Mouse (Mus musculus) ES-E14 (cell line): ENCODE results near the gene Rab26. TPM values are rescaled to one million over a fixed set of nuclear protein-coding genes. Genes with fewer than 3 reads are reported as not detected.

Experiments
- DNase-seq: peaks from one replicate; pipeline ENCODE4 v3.0.0-alpha.2; 2013; ENCODE audit warnings: low read depth, low spot score
- H3K27ac ChIP-seq: 2 replicates; pipeline ENCODE4 v1.5.1; 2012; ENCODE audit warnings: low read depth, mild to moderate bottlenecking, low read length, moderate library complexity, mixed read lengths; ENCODE audit not compliant: poor library complexity, insufficient read depth, severe bottlenecking
- H3K36me3 ChIP-seq: 2 replicates; pipeline ENCODE4 v1.6.1; 2012; ENCODE audit warnings: mild to moderate bottlenecking, low read length, moderate library complexity, mixed read lengths; ENCODE audit not compliant: control insufficient read depth, poor library complexity, insufficient read depth, severe bottlenecking
- H3K4me1 ChIP-seq, 2 experiments: fragments of 150-350 bp in 1 of 2; sonication (generic) in 1 of 2; 2 replicates each; pipeline ENCODE4 v1.6.1; 2012; ENCODE audit warnings: low read length in 2 of 2, mild to moderate bottlenecking in 1 of 2, mixed read lengths in 1 of 2; ENCODE audit not compliant: control insufficient read depth in 2 of 2, insufficient read depth in 2 of 2, poor library complexity in 1 of 2
- H3K4me3 ChIP-seq, 2 experiments: fragments of 150-350 bp in 1 of 2; sonication (generic) in 1 of 2; 2 replicates each; pipeline ENCODE4 v1.5.1; 2012; ENCODE audit warnings: low read length in 2 of 2, low read depth in 1 of 2, mild to moderate bottlenecking in 1 of 2, mixed read lengths in 1 of 2; ENCODE audit not compliant: insufficient read depth in 1 of 2, poor library complexity in 1 of 2, severe bottlenecking in 1 of 2
- H3K9ac ChIP-seq: 2 replicates; pipeline ENCODE4 v1.6.1; 2012; ENCODE audit warnings: low read depth, mild to moderate bottlenecking, low read length, mixed read lengths; ENCODE audit not compliant: poor library complexity, insufficient read depth, severe bottlenecking
- H3K9me3 ChIP-seq: fragments of 150-350 bp; sonication (generic); 2 replicates; pipeline ENCODE4 v1.6.1; 2012; ENCODE audit warnings: low read depth, mild to moderate bottlenecking, low read length; ENCODE audit not compliant: control insufficient read depth, insufficient read depth
- CHD2 ChIP-seq: IDR thresholded peaks from 2 replicates; pipeline ENCODE4 v1.6.1; 2014; ENCODE audit warnings: mild to moderate bottlenecking, low read depth, low read length, inconsistent platforms
- HCFC1 ChIP-seq: IDR thresholded peaks from 2 replicates; pipeline ENCODE4 v1.6.1; 2012; ENCODE audit warnings: low read length, inconsistent platforms, borderline replicate concordance; ENCODE audit not compliant: insufficient read depth
- MAFK ChIP-seq: IDR thresholded peaks from 2 replicates; pipeline ENCODE4 v1.6.1; 2014; ENCODE audit warnings: mild to moderate bottlenecking, low read depth, low read length, inconsistent platforms; ENCODE audit not compliant: insufficient read depth
- ZC3H11A ChIP-seq: IDR thresholded peaks from 2 replicates; pipeline ENCODE4 v1.6.1; 2012; ENCODE audit warnings: low read depth, mild to moderate bottlenecking, inconsistent platforms, low read length, borderline replicate concordance
- ZNF384 ChIP-seq: IDR thresholded peaks from 2 replicates; pipeline ENCODE4 v1.6.1; 2012; ENCODE audit warnings: low read depth, low read length, inconsistent platforms
- in situ Hi-C, 2 experiments: fragments of 600-800 bp; cut with MboI; formaldehyde crosslinking; loops; one replicate each; pipeline ENCODE4 v1.15.1; 2025; ENCODE audit warnings: low sequenced_read_pairs in 2 of 2, inconsistent platforms in 1 of 2; ENCODE audit not compliant: unreplicated experiment in 2 of 2
- total RNA-seq: library from RNA; depleted of rRNA; stranded (reverse); fragments of 300-350 nt; gene quantifications from 2 replicates; pipeline ENCODE4 v1.2.3, GENCODE M21; 2012

Rab26 gene
- total RNA-seq, 1 experiment: 2.8 TPM

DNA sequence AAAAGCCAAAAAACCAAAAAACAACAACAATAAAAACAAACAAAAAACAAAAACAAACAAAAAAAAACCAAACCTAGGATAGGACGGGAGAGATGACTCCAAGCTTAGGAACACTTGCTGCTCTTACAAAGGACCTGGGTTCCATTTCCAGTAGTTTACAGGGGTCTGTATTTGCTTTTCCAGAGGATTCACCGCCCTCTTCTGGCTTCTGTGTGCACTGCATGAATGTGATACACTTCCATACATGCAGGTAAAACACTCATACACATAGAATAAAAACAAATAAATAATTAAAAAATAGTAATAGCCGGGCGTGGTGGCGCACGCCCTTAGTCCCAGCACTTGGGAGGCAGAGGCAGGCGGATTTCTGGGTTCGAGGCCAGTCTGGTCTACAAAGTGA lies 4.9 kb upstream of the Rab26 start:
- Histone ChIP-seq H3K27ac (no peak overlapping the region), H3K36me3 (no peaks in the 10 kb centered on the region), H3K4me3 (no peak overlapping the region), H3K4me1 (no peaks in the 10 kb centered on the region), H3K9me3 (no peaks in the 10 kb centered on the region), H3K9ac (no peak overlapping the region)
- in situ Hi-C loops: no loop called here
- peak; percentile 62 for DNase-seq
- TF ChIP-seq CHD2 (no peak), ZC3H11A (no peak), HCFC1 (no peak), MAFK (no peak), ZNF384 (no peak)

DNA sequence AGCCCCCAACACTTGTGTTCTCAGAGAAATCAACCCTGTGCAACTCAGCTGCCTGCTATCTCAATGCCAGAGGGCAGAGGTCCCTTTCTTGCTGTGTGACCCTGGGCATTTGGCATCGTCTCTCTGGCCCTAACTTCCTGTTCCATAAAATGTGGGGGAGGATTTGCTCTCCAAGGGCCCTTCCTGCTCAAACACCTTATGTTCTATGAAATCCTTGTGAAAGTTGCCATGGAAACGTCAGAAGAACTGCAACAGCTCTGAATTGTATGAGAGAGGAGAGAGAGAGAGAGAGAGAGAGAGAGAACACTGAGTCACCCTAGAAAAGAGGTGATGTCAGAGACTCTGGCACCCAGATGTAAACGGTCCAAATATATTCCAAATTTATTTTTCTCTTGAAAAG lies 3.5 kb upstream of the Rab26 start:
- H3K27ac ChIP-seq: no peak overlapping the region
- no peak overlapping the region for H3K4me3 ChIP-seq
- H3K4me1 ChIP-seq: peaks cover 1 to 2% of the 10 kb centered on the region in 2 experiments; a peak in 1 of 4 replicates
- no peak for TF ChIP-seq MAFK
- no peak for TF ChIP-seq ZC3H11A
- TF ChIP-seq ZNF384: no peak
- no peak for TF ChIP-seq HCFC1
- TF ChIP-seq CHD2: no peak
- H3K9me3 ChIP-seq: no peaks in the 10 kb centered on the region
- no peak overlapping the region for H3K9ac ChIP-seq
- in situ Hi-C loops: no loop called here
- DNase-seq: no peak
- H3K36me3 ChIP-seq: no peaks in the 10 kb centered on the region

DNA sequence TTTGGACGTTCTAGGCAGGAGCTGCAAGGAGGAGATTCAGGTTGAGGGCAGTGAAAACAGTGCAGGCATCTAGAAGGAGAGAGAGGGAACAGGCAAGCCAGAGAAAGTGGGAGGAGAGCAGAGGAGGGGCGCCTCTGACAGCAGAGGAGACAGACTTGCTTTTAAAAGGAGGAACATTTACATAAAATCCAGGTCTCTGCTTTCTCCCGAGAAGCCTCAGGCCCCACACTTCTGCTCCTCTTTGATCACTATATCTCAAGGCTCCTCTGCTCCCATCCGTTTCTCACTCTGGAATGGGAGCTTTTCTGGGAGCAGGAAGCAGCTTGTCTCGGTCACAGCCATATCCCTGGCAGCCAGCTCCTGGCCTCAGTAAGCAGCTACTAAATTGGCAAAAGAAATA lies 1.3 kb upstream of the Rab26 start:
- no peak for TF ChIP-seq CHD2
- TF ChIP-seq ZC3H11A: no peak
- no peak for TF ChIP-seq MAFK
- TF ChIP-seq ZNF384: no peak
- no peak for TF ChIP-seq HCFC1
- no peak overlapping the region for H3K9ac ChIP-seq
- no peak for DNase-seq

DNA sequence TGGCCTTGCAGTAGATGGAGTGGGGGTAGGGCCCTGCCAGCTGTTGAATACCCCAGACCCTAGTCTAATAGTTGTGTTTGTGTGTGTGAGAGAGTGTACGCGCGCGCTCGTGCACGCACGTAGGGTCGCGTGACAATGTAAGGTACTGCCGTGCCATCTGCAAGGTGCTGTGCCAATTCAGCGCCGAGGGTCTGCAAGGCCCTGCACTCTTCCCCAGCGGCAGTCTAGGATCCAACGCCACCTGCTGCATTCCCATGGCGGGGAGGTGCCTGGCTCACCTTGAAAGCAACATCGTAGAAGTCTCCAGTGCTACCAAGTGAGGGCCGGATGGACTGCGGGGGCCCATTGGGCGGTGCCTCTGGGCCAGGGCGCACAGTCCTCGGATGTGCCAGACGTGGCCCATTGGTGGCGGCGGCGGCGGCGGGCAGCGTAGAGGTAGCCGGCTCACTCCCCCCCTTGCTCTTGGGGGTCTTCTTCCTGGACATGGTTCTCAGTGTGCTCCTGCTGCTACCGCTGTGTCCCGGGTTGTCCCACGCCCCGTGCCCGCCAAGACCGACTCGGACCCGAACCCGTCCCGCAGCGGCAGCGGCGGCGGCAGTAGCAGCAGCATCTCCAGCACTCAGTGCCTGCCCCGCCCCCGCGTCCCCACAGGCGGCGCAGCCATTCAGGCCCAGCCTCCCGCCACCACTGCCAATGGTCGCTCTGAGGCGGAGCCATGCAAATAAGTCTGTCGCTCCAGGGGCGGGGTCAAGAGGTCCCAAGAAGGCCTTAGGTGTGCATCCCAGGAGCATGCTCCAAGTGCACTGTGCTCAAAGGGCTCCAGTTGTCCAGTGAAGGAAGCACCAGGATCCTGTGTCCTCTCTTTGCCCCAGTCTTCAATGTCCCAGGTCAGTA lies 664 bp downstream of the Rab26 start:
- peak overlapping the region; percentile 83 to 95 for H3K4me3 ChIP-seq
- H3K4me1 ChIP-seq: peaks cover 1 to 15% of the 10 kb centered on the region in 2 experiments; a peak in 1 of 4 replicates
- peaks cover 21% of the 10 kb centered on the region for H3K36me3 ChIP-seq
- DNase-seq: peak; percentile 98
- no peak overlapping the region for H3K27ac ChIP-seq
- in situ Hi-C loops: no loop called here
- TF ChIP-seq ZNF384 (no peak), HCFC1 (0 out of 2 replicates have a peak, but pooled peaks have one; percentile 54)
- H3K9ac ChIP-seq: peak overlapping the region; percentile 76
- no peaks in the 10 kb centered on the region for H3K9me3 ChIP-seq

More for the DNA sequence above, 1.3 kb upstream of the Rab26 start:
- H3K36me3 ChIP-seq: peaks cover 3% of the 10 kb centered on the region; the same call in 1 of the 2 replicates
- H3K4me1 ChIP-seq: peaks cover 1 to 14% of the 10 kb centered on the region in 2 experiments; a peak in 1 of 4 replicates
- no peak overlapping the region for H3K4me3 ChIP-seq
- no peak overlapping the region for H3K27ac ChIP-seq
- in situ Hi-C loops: no loop called here
- H3K9me3 ChIP-seq: no peaks in the 10 kb centered on the region
